Mouse (Mus musculus) intestine, embryonic 15.5 days (tissue): Measurements from ENCODE around the gene Rnaseh2a. TPM values are rescaled to one million over a fixed set of nuclear protein-coding genes. Genes with fewer than 3 reads are reported as not detected.
"Not testable (repeated sequence)": the region's sequence is repeated elsewhere in the genome, so short reads cannot be mapped to it uniquely, and the experiment has no call there.

Experiments used
- ATAC-seq: fragments of 200-750 bp; cut with Nextera tagmentation; 2 replicates; pipeline ENCODE4 v1.8.0; 2017; ENCODE audit warnings: moderate TSS enrichment, moderate library complexity
- H3K27ac ChIP-seq: fragments of 300-500 bp; sonication (generic); 2 replicates; pipeline ENCODE4 v1.5.1; 2015; ENCODE audit warnings: mild to moderate bottlenecking, inconsistent platforms
- H3K27me3 ChIP-seq: fragments of 300-500 bp; sonication (generic); replicated peaks from 2 replicates; pipeline ENCODE4 v1.6.1; 2015; ENCODE audit warnings: inconsistent platforms
- H3K36me3 ChIP-seq: fragments of 300-500 bp; sonication (generic); 2 replicates; pipeline ENCODE4 v1.6.1; 2015; ENCODE audit warnings: inconsistent platforms
- H3K4me1 ChIP-seq: fragments of 300-500 bp; sonication (generic); replicated peaks from 2 replicates; pipeline ENCODE4 v1.6.1; 2015; ENCODE audit warnings: inconsistent platforms
- H3K4me2 ChIP-seq: fragments of 300-500 bp; sonication (generic); replicated peaks from 2 replicates; pipeline ENCODE4 v1.6.1; 2015; ENCODE audit warnings: mild to moderate bottlenecking, inconsistent platforms
- H3K4me3 ChIP-seq: fragments of 300-500 bp; sonication (generic); replicated peaks from 2 replicates; pipeline ENCODE4 v1.5.1; 2015; ENCODE audit warnings: inconsistent platforms
- H3K9ac ChIP-seq: fragments of 300-500 bp; sonication (generic); 2 replicates; pipeline ENCODE4 v1.6.1; 2015; ENCODE audit warnings: inconsistent platforms
- H3K9me3 ChIP-seq: fragments of 300-500 bp; sonication (generic); 2 replicates; pipeline ENCODE4 v1.6.1; 2016; ENCODE audit warnings: inconsistent platforms
- WGBS: fragments of 180-500 bp; shearing (Covaris S2); methylation state at CpG from one replicate; pipeline ENCODE4 v1.1.7; 2015; 5-methylcytosine and 5-hydroxymethylcytosine counted together
- polyA plus RNA-seq: library from polyadenylated mRNA; unstranded; fragments of >200 nt; fragmentation: Nextera tagmentation; extraction: Ambion mirVana; gene quantifications from 2 replicates; pipeline ENCODE4 v1.2.1, GENCODE M21; 2015

Gene Rnaseh2a
- polyA plus RNA-seq, 1 experiment from 2014 or later: 117 TPM

- WGBS: 92% methylated on average over 8 of the region's 8 CpGs
- H3K4me2 ChIP-seq: no peak overlapping the region
- no peak overlapping the region for H3K9ac ChIP-seq
- ATAC-seq: no peak
- H3K9me3 ChIP-seq: no peaks in the 10 kb centered on the region
- peaks cover 8% of the 10 kb centered on the region; the same call in 1 of the 2 replicates for H3K4me1 ChIP-seq
- H3K27me3 ChIP-seq: peaks cover 46% of the 10 kb centered on the region
- H3K4me3 ChIP-seq: no peak overlapping the region
- no peak overlapping the region for H3K27ac ChIP-seq
- no peaks in the 10 kb centered on the region for H3K36me3 ChIP-seq
Observed at GRCm38 (mm10) chr8:84915269-84915668, 54.3 kb downstream of the Rnaseh2a start.

GRCm38 (mm10) chr8:84913960-84914359 is 55.6 kb downstream of the Rnaseh2a start:
- Histone ChIP-seq H3K4me3 (no peak overlapping the region), H3K27ac (no peak overlapping the region), H3K4me2 (peak overlapping the region; percentile 80; the same call in 1 of the 2 replicates), H3K9me3 (no peaks in the 10 kb centered on the region), H3K4me1 (peaks cover 8% of the 10 kb centered on the region; the same call in 1 of the 2 replicates), H3K36me3 (no peaks in the 10 kb centered on the region), H3K9ac (no peak overlapping the region), H3K27me3 (peaks cover 45% of the 10 kb centered on the region)
- ATAC-seq: no peak
- 38% methylated on average over 4 of the region's 4 CpGs for WGBS

- peak overlapping the region; percentile 24 for H3K9ac ChIP-seq
- peaks cover 8% of the 10 kb centered on the region; the same call in 1 of the 2 replicates for H3K4me1 ChIP-seq
- no peak for ATAC-seq
- H3K9me3 ChIP-seq: no peaks in the 10 kb centered on the region
- H3K27ac ChIP-seq: no peak overlapping the region
- peak overlapping the region; percentile 80 for H3K4me2 ChIP-seq
- H3K27me3 ChIP-seq: peaks cover 45% of the 10 kb centered on the region
- H3K36me3 ChIP-seq: no peaks in the 10 kb centered on the region
- WGBS: 12% methylated on average over 9 of the region's 9 CpGs
- peak overlapping the region; percentile 39 for H3K4me3 ChIP-seq
Observed at GRCm38 (mm10) chr8:84913502-84913900, 56.1 kb downstream of the Rnaseh2a start.

- WGBS: 1% methylated on average over 55 of the region's 55 CpGs
- H3K9me3 ChIP-seq: no peaks in the 10 kb centered on the region
- no peak overlapping the region for H3K27ac ChIP-seq
- H3K4me2 ChIP-seq: peak overlapping the region; percentile 80
- peak; percentile 71 for ATAC-seq
- peak overlapping the region; percentile 24 for H3K9ac ChIP-seq
- H3K4me1 ChIP-seq: peaks cover 8% of the 10 kb centered on the region; the same call in 1 of the 2 replicates
- H3K27me3 ChIP-seq: peaks cover 42% of the 10 kb centered on the region
- H3K4me3 ChIP-seq: peak overlapping the region; percentile 39
- no peaks in the 10 kb centered on the region for H3K36me3 ChIP-seq
Observed at GRCm38 (mm10) chr8:84912895-84913501, 56.6 kb downstream of the Rnaseh2a start.

GRCm38 (mm10) chr8:84912391-84912790 is 57.2 kb downstream of the Rnaseh2a start:
- peaks cover 8% of the 10 kb centered on the region; the same call in 1 of the 2 replicates for H3K4me1 ChIP-seq
- ATAC-seq: no peak
- H3K27ac ChIP-seq: no peak overlapping the region
- H3K36me3 ChIP-seq: no peaks in the 10 kb centered on the region
- H3K9ac ChIP-seq: no peak overlapping the region
- peaks cover 37% of the 10 kb centered on the region for H3K27me3 ChIP-seq
- H3K4me2 ChIP-seq: peak overlapping the region; percentile 80
- no peaks in the 10 kb centered on the region for H3K9me3 ChIP-seq
- peak overlapping the region; percentile 39 for H3K4me3 ChIP-seq
- WGBS: 22% methylated on average over 27 of the region's 27 CpGs

GRCm38 (mm10) chr8:84911854-84912253 is 57.7 kb downstream of the Rnaseh2a start:
- no peak for ATAC-seq
- Histone ChIP-seq H3K27ac (no peak overlapping the region), H3K4me1 (peaks cover 8% of the 10 kb centered on the region; the same call in 1 of the 2 replicates), H3K9me3 (no peaks in the 10 kb centered on the region), H3K4me2 (no peak overlapping the region), H3K9ac (no peak overlapping the region), H3K27me3 (peaks cover 36% of the 10 kb centered on the region), H3K4me3 (no peak overlapping the region), H3K36me3 (no peaks in the 10 kb centered on the region)
- 91% methylated on average over 9 of the region's 9 CpGs for WGBS

- Histone ChIP-seq H3K9me3 (no peaks in the 10 kb centered on the region), H3K27me3 (peaks cover 30% of the 10 kb centered on the region), H3K27ac (no peak overlapping the region), H3K4me2 (no peak overlapping the region), H3K9ac (no peak overlapping the region), H3K36me3 (no peaks in the 10 kb centered on the region), H3K4me3 (no peak overlapping the region), H3K4me1 (peaks cover 8% of the 10 kb centered on the region; the same call in 1 of the 2 replicates)
- 87% methylated on average over 6 of the region's 6 CpGs for WGBS
- no peak for ATAC-seq
Observed at GRCm38 (mm10) chr8:84910551-84910950, 59.0 kb downstream of the Rnaseh2a start.

GRCm38 (mm10) chr8:84909949-84910348 is 59.6 kb downstream of the Rnaseh2a start:
- H3K27ac ChIP-seq: no peak overlapping the region
- H3K4me1 ChIP-seq: peaks cover 8% of the 10 kb centered on the region; the same call in 1 of the 2 replicates
- no peak overlapping the region for H3K4me2 ChIP-seq
- no peaks in the 10 kb centered on the region for H3K36me3 ChIP-seq
- no peak for ATAC-seq
- H3K9me3 ChIP-seq: no peaks in the 10 kb centered on the region
- WGBS: 74% methylated on average over 5 of the region's 5 CpGs
- H3K27me3 ChIP-seq: peaks cover 30% of the 10 kb centered on the region
- H3K9ac ChIP-seq: no peak overlapping the region
- no peak overlapping the region for H3K4me3 ChIP-seq

GRCm38 (mm10) chr8:84909162-84909767 is 60.3 kb downstream of the Rnaseh2a start:
- no peak overlapping the region for H3K27ac ChIP-seq
- no peaks in the 10 kb centered on the region for H3K9me3 ChIP-seq
- 50% methylated on average over 20 of the region's 20 CpGs for whole genome bisulfite sequencing
- peaks cover 30% of the 10 kb centered on the region for H3K27me3 ChIP-seq
- no peak for ATAC-seq
- H3K4me2 ChIP-seq: peak overlapping the region; percentile 93
- peak overlapping the region; percentile 50 for H3K4me3 ChIP-seq
- peaks cover 8% of the 10 kb centered on the region; the same call in 1 of the 2 replicates for H3K4me1 ChIP-seq
- H3K9ac ChIP-seq: peak overlapping the region; percentile 63
- H3K36me3 ChIP-seq: no peaks in the 10 kb centered on the region

GRCm38 (mm10) chr8:84908421-84909161 is 61.0 kb downstream of the Rnaseh2a start, which contains the start of gene Dnase2a:
Gene Dnase2a (plus strand): TSS chr8:84908560.
- Histone ChIP-seq H3K9ac (peak within 1 kb of the TSS; percentile 63), H3K36me3 (no peaks in the 10 kb centered on the region), H3K27me3 (peaks cover 30% of the 10 kb centered on the region), H3K9me3 (no peaks in the 10 kb centered on the region), H3K27ac (no peak within 1 kb of the TSS), H3K4me1 (peaks cover 9% of the 10 kb centered on the region; the same call in 1 of the 2 replicates), H3K4me2 (peak within 1 kb of the TSS; percentile 93), H3K4me3 (peak within 1 kb of the TSS; percentile 50)
- WGBS: under 1% methylated on average over 45 of the region's 45 CpGs
- peak; percentile 95 for ATAC-seq

GRCm38 (mm10) chr8:84907979-84908378 is 61.6 kb downstream of the Rnaseh2a start:
- Histone ChIP-seq H3K4me2 (peak overlapping the region; percentile 93), H3K4me3 (peak overlapping the region; percentile 50), H3K4me1 (peaks cover 11% of the 10 kb centered on the region; the same call in 1 of the 2 replicates), H3K27me3 (peaks cover 27% of the 10 kb centered on the region)
- ATAC-seq, H3K27ac ChIP-seq, H3K9ac ChIP-seq, H3K36me3 ChIP-seq, H3K9me3 ChIP-seq: not testable (repeated sequence)
- 28% methylated on average over 7 of the region's 7 CpGs for WGBS

GRCm38 (mm10) chr8:84907493-84907892 is 62.1 kb downstream of the Rnaseh2a start:
- 78% methylated on average over 8 of the region's 8 CpGs for WGBS
- no peak for ATAC-seq
- Histone ChIP-seq H3K4me2 (no peak overlapping the region), H3K4me3 (no peak overlapping the region), H3K4me1 (peaks cover 7% of the 10 kb centered on the region), H3K9ac (no peak overlapping the region), H3K27ac (no peak overlapping the region), H3K36me3 (no peaks in the 10 kb centered on the region), H3K9me3 (no peaks in the 10 kb centered on the region), H3K27me3 (peaks cover 22% of the 10 kb centered on the region)
